ENCODE assay signal across 8 mouse cellular contexts in the genomic region with DNA sequence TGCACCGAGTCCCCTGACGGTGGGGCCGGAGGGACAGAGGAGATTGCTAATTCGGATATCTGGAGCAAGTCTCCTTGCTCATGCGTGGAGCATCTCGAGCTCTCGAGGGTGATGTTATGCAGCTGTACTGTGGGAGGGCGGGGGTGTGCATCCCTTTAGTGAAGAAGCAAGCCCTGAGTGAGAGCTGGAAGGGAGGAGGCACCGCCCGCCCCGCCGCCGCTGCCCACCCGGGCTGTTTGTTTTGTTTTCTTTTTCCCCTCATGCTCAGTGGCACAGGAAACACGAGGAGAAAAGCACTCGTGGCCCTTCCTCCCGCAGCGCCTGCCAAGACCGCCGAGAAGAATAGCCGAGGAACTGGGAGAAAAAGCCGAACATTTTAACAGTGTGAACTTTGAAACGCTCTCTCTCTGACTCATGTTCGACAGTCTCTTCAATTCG. TPM values are rescaled to one million over a fixed set of nuclear protein-coding genes. Genes with fewer than 3 reads are reported as not detected.
DNase-seq lines count a peak whose midpoint lies in the region; ATAC-seq lines count a peak whose summit lies in the region.
"Had no signal": no experiment of that assay in that cellular context is flagged by ENCODE, and none has a peak within 500 bp of the region (broad histone marks: within the 10 kb centered on the region; RNA-seq: fewer than 3 reads in every experiment).

No protein-coding gene starts in this region.

- H3K4me1 ChIP-seq in neural tube, embryonic 13.5 days (replicated peaks) = peaks cover 21% of the 10 kb centered on the region
- H3K4me1 ChIP-seq in kidney, embryonic 15.5 days = peaks cover 63% of the 10 kb centered on the region

- H3K36me3 ChIP-seq in neural tube, embryonic 13.5 days = no peaks in the 10 kb centered on the region
- H3K36me3 ChIP-seq in kidney, embryonic 15.5 days = no peaks in the 10 kb centered on the region
- H3K36me3 ChIP-seq: limb, embryonic 15.5 days had no signal

- no peak overlapping the region for H3K9ac ChIP-seq in neural tube, embryonic 13.5 days
- no peak overlapping the region for H3K9ac ChIP-seq in kidney, embryonic 15.5 days
- H3K9ac ChIP-seq: limb, embryonic 15.5 days had no signal

- H3K27ac ChIP-seq in neural tube, embryonic 13.5 days (replicated peaks) = peak overlapping the region; percentile 29; the same call in 1 of the 2 replicates
- H3K27ac ChIP-seq in kidney, embryonic 15.5 days = peak overlapping the region; percentile 66

- ATAC-seq in neural tube, embryonic 13.5 days (ENCODE audit: low read depth) = no peak
- no peak for ATAC-seq in kidney, embryonic 15.5 days (replicated peaks; ENCODE audit: low FRiP score)

- H3K27me3 ChIP-seq in neural tube, embryonic 13.5 days = no peaks in the 10 kb centered on the region
- no peaks in the 10 kb centered on the region for H3K27me3 ChIP-seq in kidney, embryonic 15.5 days
- H3K27me3 ChIP-seq: limb, embryonic 15.5 days had no signal

- WGBS in neural tube, embryonic 13.5 days = 54% methylated on average over 25 of the region's 25 CpGs
- WGBS in kidney, embryonic 15.5 days = 19% methylated on average over 25 of the region's 25 CpGs

- peak overlapping the region; percentile 18; the same call in 1 of the 2 replicates for H3K4me2 ChIP-seq in neural tube, embryonic 13.5 days
- H3K4me2 ChIP-seq in kidney, embryonic 15.5 days = peak overlapping the region; percentile 53
- H3K4me2 ChIP-seq: limb, embryonic 15.5 days had no signal

- H3K9me3 ChIP-seq in neural tube, embryonic 13.5 days = no peaks in the 10 kb centered on the region
- H3K9me3 ChIP-seq in kidney, embryonic 15.5 days (replicated peaks) = no peaks in the 10 kb centered on the region
- H3K9me3 ChIP-seq: limb, embryonic 15.5 days had no signal

- no peak for DNase-seq in neural tube, embryonic 10.5 days (ENCODE audit: extremely low spot score, low spot score)
- peak; percentile 88 for DNase-seq in brain, adult 2 months (ENCODE audit: low read depth, low spot score)
- DNase-seq in heart, adult 9 months (ENCODE audit: low spot score in 2 of 2) = peak; percentile 75 to 76
- DNase-seq in lung, postnatal 10 days = peak; percentile 85
- peak; percentile 56 for DNase-seq in thymus, postnatal 0 days (ENCODE audit: low spot score)

- no peak overlapping the region for H3K4me3 ChIP-seq in neural tube, embryonic 13.5 days
- peak overlapping the region; percentile 23 for H3K4me3 ChIP-seq in kidney, embryonic 15.5 days (replicated peaks)
- H3K4me3 ChIP-seq: limb, embryonic 15.5 days had no signal

RNA-seq across cellular contexts. Expression of a gene that starts 22.6 kb away (rescaled TPM):
- polyA plus RNA-seq in neural tube, embryonic 13.5 days (2015; fragmentation: Nextera tagmentation; extraction: Ambion mirVana) = 9.8 and 9.9 TPM in 2 replicates
- polyA plus RNA-seq in kidney, embryonic 15.5 days (2015; fragmentation: Nextera tagmentation; extraction: Ambion mirVana) = 14.9 and 15.3 TPM in 2 replicates
- 45.4 and 58.3 TPM in 2 replicates for polyA plus RNA-seq in thymus, postnatal 0 days (2015; fragmentation: Nextera tagmentation; extraction: Ambion mirVana)
